ENCODE assay signal across 15 mouse cellular contexts in the genomic region with DNA sequence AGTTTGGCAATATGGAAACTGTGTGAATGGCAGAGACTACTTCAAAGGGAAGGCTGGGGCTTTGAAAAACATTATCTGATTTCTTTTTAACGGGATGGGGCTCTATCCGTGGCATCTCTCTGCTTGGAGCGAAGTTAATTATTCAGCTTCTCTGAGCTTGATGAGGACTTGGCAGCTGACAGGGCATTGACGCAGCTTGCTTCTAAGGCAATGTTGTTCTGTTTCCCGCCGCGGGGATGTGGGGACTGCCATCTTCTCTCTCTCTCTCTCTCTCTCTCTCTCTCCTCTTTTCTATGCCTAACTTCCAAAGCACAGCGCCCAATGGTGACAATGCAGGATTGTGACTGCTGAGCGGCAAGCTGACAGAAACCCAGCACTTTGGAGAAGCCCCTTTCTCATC.
DNase-seq lines count a peak whose midpoint lies in the region; ATAC-seq and TF ChIP-seq lines count a peak whose summit lies in the region.
"Had no signal": no experiment of that assay in that cellular context is flagged by ENCODE, and none has a peak within 500 bp of the region (broad histone marks: within the 10 kb centered on the region; RNA-seq: fewer than 3 reads in every experiment).

No protein-coding gene starts in this region.

- no peaks in the 10 kb centered on the region for H3K27me3 ChIP-seq in hindbrain, embryonic 13.5 days
- H3K27me3 ChIP-seq in hindbrain, embryonic 11.5 days (ENCODE audit: control insufficient read depth, insufficient read depth, low read length): no peaks in the 10 kb centered on the region
- no peaks in the 10 kb centered on the region for H3K27me3 ChIP-seq in hindbrain, postnatal 0 days (ENCODE audit: insufficient read depth, low read length)

- no peak for ATAC-seq in hindbrain, embryonic 13.5 days (ENCODE audit: low FRiP score)
- no peak for ATAC-seq in hindbrain, embryonic 11.5 days (ENCODE audit: low FRiP score)
- peak; percentile 28; the same call in 1 of the 2 replicates for ATAC-seq in hindbrain, postnatal 0 days
- ATAC-seq: inflammation-experienced regulatory T-cells, adult 6 months had no signal

- peaks cover 30% of the 10 kb centered on the region for H3K4me1 ChIP-seq in hindbrain, embryonic 13.5 days (replicated peaks)
- H3K4me1 ChIP-seq in hindbrain, embryonic 11.5 days (replicated peaks; ENCODE audit: control insufficient read depth, insufficient read depth, low read length): no peaks in the 10 kb centered on the region
- peaks cover 7% of the 10 kb centered on the region; the same call in 1 of the 2 replicates for H3K4me1 ChIP-seq in hindbrain, postnatal 0 days (ENCODE audit: insufficient read depth, low read length)

- H3K36me3 ChIP-seq in hindbrain, embryonic 13.5 days: no peaks in the 10 kb centered on the region
- H3K36me3 ChIP-seq in hindbrain, embryonic 11.5 days (ENCODE audit: control insufficient read depth, insufficient read depth, low read length): no peaks in the 10 kb centered on the region
- no peaks in the 10 kb centered on the region for H3K36me3 ChIP-seq in hindbrain, postnatal 0 days (ENCODE audit: insufficient read depth, low read length)
- H3K36me3 ChIP-seq: embryonic facial prominence, embryonic 10.5 days had no signal

- no peak overlapping the region for H3K4me3 ChIP-seq in hindbrain, embryonic 13.5 days
- H3K4me3 ChIP-seq in hindbrain, embryonic 11.5 days (ENCODE audit: low read depth, low read length): no peak overlapping the region
- H3K4me3 ChIP-seq in hindbrain, postnatal 0 days (ENCODE audit: low read length): no peak overlapping the region
- H3K4me3 ChIP-seq: embryonic facial prominence, embryonic 10.5 days had no signal

- no peak overlapping the region for H3K9ac ChIP-seq in hindbrain, embryonic 13.5 days
- no peak overlapping the region for H3K9ac ChIP-seq in hindbrain, embryonic 11.5 days (ENCODE audit: low read depth, low read length)
- no peak overlapping the region for H3K9ac ChIP-seq in hindbrain, postnatal 0 days (replicated peaks; ENCODE audit: low read length)

- no peak overlapping the region for H3K4me2 ChIP-seq in hindbrain, embryonic 13.5 days
- no peak overlapping the region for H3K4me2 ChIP-seq in hindbrain, embryonic 11.5 days (replicated peaks; ENCODE audit: low read depth, low read length)
- H3K4me2 ChIP-seq in hindbrain, postnatal 0 days (ENCODE audit: low read depth, low read length): no peak overlapping the region

- no peak for TF ChIP-seq CTCF in hindbrain, postnatal 0 days (IDR thresholded peaks at IDR 0.05; ENCODE audit: low read depth)

- H3K9me3 ChIP-seq in hindbrain, embryonic 13.5 days: no peaks in the 10 kb centered on the region
- no peaks in the 10 kb centered on the region for H3K9me3 ChIP-seq in hindbrain, embryonic 11.5 days (ENCODE audit: control insufficient read depth, low read length)
- no peaks in the 10 kb centered on the region for H3K9me3 ChIP-seq in hindbrain, postnatal 0 days (ENCODE audit: low read length)
- H3K9me3 ChIP-seq: embryonic facial prominence, embryonic 10.5 days had no signal

- peak overlapping the region; percentile 40; the same call in 1 of the 2 replicates for H3K27ac ChIP-seq in hindbrain, embryonic 13.5 days
- H3K27ac ChIP-seq in hindbrain, embryonic 11.5 days (ENCODE audit: low read depth, low read length): no peak overlapping the region
- H3K27ac ChIP-seq in hindbrain, postnatal 0 days: peak overlapping the region; percentile 54
- H3K27ac ChIP-seq: embryonic facial prominence, embryonic 10.5 days had no signal

- WGBS in hindbrain, embryonic 13.5 days: 51% methylated on average over 9 of the region's 9 CpGs
- WGBS in hindbrain, embryonic 11.5 days: 75% methylated on average over 9 of the region's 9 CpGs
- WGBS in hindbrain, postnatal 0 days: 33% methylated on average over 9 of the region's 9 CpGs

- DNase-seq in hindbrain, embryonic 11.5 days (ENCODE audit: low spot score): no peak
- DNase-seq in right cerebral cortex, postnatal 10 days (ENCODE audit: low spot score in 2 of 2): peak; percentile 46 to 50
- no peak for DNase-seq in right cerebral cortex, adult 18-20 months
- peak; percentile 76 for DNase-seq in hindbrain, postnatal 0 days (ENCODE audit: low spot score)
- no peak for DNase-seq in gastrocnemius, postnatal 10 days
- DNase-seq in spleen, postnatal 36 days (ENCODE audit: low spot score in 2 of 2): no peak
- no peak for DNase-seq in left cerebral cortex, adult 11 months (ENCODE audit: low spot score)
- DNase-seq: adrenal gland, postnatal 36 days; B cell, adult 2 months; cerebellum, adult 11-12 months; right cerebral cortex, postnatal 14 days; thymus, adult 2 months had no signal

Comparison
In these comparisons a context has a peak if more than half of its experiments do, and no peak if none do; other contexts are left out.
1. DNase-seq: peak in right cerebral cortex, postnatal 10 days (2 of 2) and hindbrain, postnatal 0 days (single experiment); none in hindbrain, embryonic 11.5 days (single experiment), right cerebral cortex, adult 18-20 months (single experiment), gastrocnemius, postnatal 10 days (single experiment), spleen, postnatal 36 days (0 of 2) and left cerebral cortex, adult 11 months (single experiment).